Mouse (Mus musculus): Measurements from ENCODE around the gene Inpp4b. TPM values are rescaled to one million over a fixed set of nuclear protein-coding genes. Genes with fewer than 3 reads are reported as not detected.

Gene Inpp4b
- polyA plus RNA-seq, 1 experiment from 2014 or later: 10.1 TPM

GRCm38 (mm10) chr8:81643030-81643429, 300.7 kb downstream of the Inpp4b start:
- Histone ChIP-seq H3K4me1 (ENCODE audit: control insufficient read depth, insufficient read depth, low read length) (no peaks in the 10 kb centered on the region), H3K27ac (ENCODE audit: low read depth, low read length) (no peak overlapping the region), H3K4me3 (ENCODE audit: low read depth, low read length) (no peak overlapping the region), H3K36me3 (ENCODE audit: control insufficient read depth, insufficient read depth, low read length) (no peaks in the 10 kb centered on the region), H3K4me2 (ENCODE audit: low read depth, low read length) (no peak overlapping the region), H3K9ac (replicated peaks; ENCODE audit: low read depth, low read length) (no peak overlapping the region), H3K27me3 (ENCODE audit: control insufficient read depth, insufficient read depth, low read length) (no peaks in the 10 kb centered on the region), H3K9me3 (ENCODE audit: control insufficient read depth, low read length) (no peaks in the 10 kb centered on the region)
- ATAC-seq (ENCODE audit: low read depth): no peak
- 92% methylated on average over 4 of the region's 4 CpGs for WGBS

GRCm38 (mm10) chr8:81692167-81692566, 349.8 kb downstream of the Inpp4b start:
- H3K27me3 ChIP-seq (ENCODE audit: control insufficient read depth, insufficient read depth, low read length): no peaks in the 10 kb centered on the region
- no peak overlapping the region for H3K9ac ChIP-seq (replicated peaks; ENCODE audit: low read depth, low read length)
- H3K4me3 ChIP-seq (ENCODE audit: low read depth, low read length): no peak overlapping the region
- no peaks in the 10 kb centered on the region for H3K4me1 ChIP-seq (ENCODE audit: control insufficient read depth, insufficient read depth, low read length)
- no peak overlapping the region for H3K4me2 ChIP-seq (ENCODE audit: low read depth, low read length)
- no peak for ATAC-seq (ENCODE audit: low read depth)
- no peaks in the 10 kb centered on the region for H3K9me3 ChIP-seq (ENCODE audit: control insufficient read depth, low read length)
- H3K27ac ChIP-seq (ENCODE audit: low read depth, low read length): no peak overlapping the region
- H3K36me3 ChIP-seq (ENCODE audit: control insufficient read depth, insufficient read depth, low read length): no peaks in the 10 kb centered on the region

- no peak overlapping the region for H3K27ac ChIP-seq (ENCODE audit: low read depth, low read length)
- H3K9ac ChIP-seq (replicated peaks; ENCODE audit: low read depth, low read length): no peak overlapping the region
- no peaks in the 10 kb centered on the region for H3K36me3 ChIP-seq (ENCODE audit: control insufficient read depth, insufficient read depth, low read length)
- 37% methylated on average over 2 of the region's 2 CpGs for WGBS
- no peaks in the 10 kb centered on the region for H3K9me3 ChIP-seq (ENCODE audit: control insufficient read depth, low read length)
- no peaks in the 10 kb centered on the region for H3K4me1 ChIP-seq (ENCODE audit: control insufficient read depth, insufficient read depth, low read length)
- H3K4me2 ChIP-seq (ENCODE audit: low read depth, low read length): no peak overlapping the region
- H3K4me3 ChIP-seq (ENCODE audit: low read depth, low read length): no peak overlapping the region
- no peaks in the 10 kb centered on the region for H3K27me3 ChIP-seq (ENCODE audit: control insufficient read depth, insufficient read depth, low read length)
- ATAC-seq (ENCODE audit: low read depth): no peak
These were observed 352.5 kb downstream of the Inpp4b start for GRCm38 (mm10) chr8:81694893-81695292.

- H3K36me3 ChIP-seq (ENCODE audit: control insufficient read depth, insufficient read depth, low read length): no peaks in the 10 kb centered on the region
- H3K9ac ChIP-seq (replicated peaks; ENCODE audit: low read depth, low read length): no peak overlapping the region
- H3K9me3 ChIP-seq (ENCODE audit: control insufficient read depth, low read length): no peaks in the 10 kb centered on the region
- H3K4me3 ChIP-seq (ENCODE audit: low read depth, low read length): no peak overlapping the region
- H3K4me1 ChIP-seq (ENCODE audit: control insufficient read depth, insufficient read depth, low read length): no peaks in the 10 kb centered on the region
- WGBS: 89% methylated on average over 1 of the region's 1 CpGs
- no peak overlapping the region for H3K27ac ChIP-seq (ENCODE audit: low read depth, low read length)
- no peak overlapping the region for H3K4me2 ChIP-seq (ENCODE audit: low read depth, low read length)
- H3K27me3 ChIP-seq (ENCODE audit: control insufficient read depth, insufficient read depth, low read length): no peaks in the 10 kb centered on the region
- ATAC-seq (ENCODE audit: low read depth): no peak
These were observed 359.7 kb downstream of the Inpp4b start for GRCm38 (mm10) chr8:81702038-81702437.

- Histone ChIP-seq H3K4me2 (ENCODE audit: low read depth, low read length) (no peak overlapping the region), H3K9me3 (ENCODE audit: control insufficient read depth, low read length) (no peaks in the 10 kb centered on the region), H3K36me3 (ENCODE audit: control insufficient read depth, insufficient read depth, low read length) (no peaks in the 10 kb centered on the region), H3K27ac (ENCODE audit: low read depth, low read length) (no peak overlapping the region), H3K27me3 (ENCODE audit: control insufficient read depth, insufficient read depth, low read length) (no peaks in the 10 kb centered on the region), H3K4me3 (ENCODE audit: low read depth, low read length) (no peak overlapping the region), H3K9ac (replicated peaks; ENCODE audit: low read depth, low read length) (no peak overlapping the region), H3K4me1 (ENCODE audit: control insufficient read depth, insufficient read depth, low read length) (no peaks in the 10 kb centered on the region)
- ATAC-seq (ENCODE audit: low read depth): no peak
- WGBS: 84% methylated on average over 3 of the region's 3 CpGs
These were observed 361.4 kb downstream of the Inpp4b start for GRCm38 (mm10) chr8:81703571-81704365.

- Histone ChIP-seq H3K27me3 (ENCODE audit: control insufficient read depth, insufficient read depth, low read length) (no peaks in the 10 kb centered on the region), H3K4me1 (ENCODE audit: control insufficient read depth, insufficient read depth, low read length) (no peaks in the 10 kb centered on the region), H3K9me3 (ENCODE audit: control insufficient read depth, low read length) (no peaks in the 10 kb centered on the region), H3K9ac (replicated peaks; ENCODE audit: low read depth, low read length) (no peak overlapping the region), H3K36me3 (ENCODE audit: control insufficient read depth, insufficient read depth, low read length) (no peaks in the 10 kb centered on the region), H3K27ac (ENCODE audit: low read depth, low read length) (no peak overlapping the region), H3K4me3 (ENCODE audit: low read depth, low read length) (no peak overlapping the region), H3K4me2 (ENCODE audit: low read depth, low read length) (no peak overlapping the region)
- WGBS: 79% methylated on average over 1 of the region's 1 CpGs
- no peak for ATAC-seq (ENCODE audit: low read depth)
These were observed 365.1 kb downstream of the Inpp4b start for GRCm38 (mm10) chr8:81707436-81707835.

- no peak overlapping the region for H3K9ac ChIP-seq (replicated peaks; ENCODE audit: low read depth, low read length)
- no peaks in the 10 kb centered on the region for H3K4me1 ChIP-seq (ENCODE audit: control insufficient read depth, insufficient read depth, low read length)
- H3K4me3 ChIP-seq (ENCODE audit: low read depth, low read length): no peak overlapping the region
- H3K9me3 ChIP-seq (ENCODE audit: control insufficient read depth, low read length): no peaks in the 10 kb centered on the region
- no peaks in the 10 kb centered on the region for H3K36me3 ChIP-seq (ENCODE audit: control insufficient read depth, insufficient read depth, low read length)
- H3K27me3 ChIP-seq (ENCODE audit: control insufficient read depth, insufficient read depth, low read length): no peaks in the 10 kb centered on the region
- ATAC-seq (ENCODE audit: low read depth): no peak
- H3K27ac ChIP-seq (ENCODE audit: low read depth, low read length): no peak overlapping the region
- H3K4me2 ChIP-seq (ENCODE audit: low read depth, low read length): no peak overlapping the region
These were observed 389.0 kb downstream of the Inpp4b start for GRCm38 (mm10) chr8:81731332-81731731.

GRCm38 (mm10) chr8:81735655-81736054, 393.3 kb downstream of the Inpp4b start:
- Histone ChIP-seq H3K9me3 (ENCODE audit: control insufficient read depth, low read length) (no peaks in the 10 kb centered on the region), H3K4me2 (ENCODE audit: low read depth, low read length) (no peak overlapping the region), H3K27me3 (ENCODE audit: control insufficient read depth, insufficient read depth, low read length) (no peaks in the 10 kb centered on the region), H3K9ac (replicated peaks; ENCODE audit: low read depth, low read length) (no peak overlapping the region), H3K36me3 (ENCODE audit: control insufficient read depth, insufficient read depth, low read length) (no peaks in the 10 kb centered on the region), H3K4me3 (ENCODE audit: low read depth, low read length) (no peak overlapping the region), H3K4me1 (ENCODE audit: control insufficient read depth, insufficient read depth, low read length) (no peaks in the 10 kb centered on the region), H3K27ac (ENCODE audit: low read depth, low read length) (no peak overlapping the region)
- WGBS: 98% methylated on average over 2 of the region's 2 CpGs
- no peak for ATAC-seq (ENCODE audit: low read depth)

GRCm38 (mm10) chr8:81736103-81736502, 393.7 kb downstream of the Inpp4b start:
- Histone ChIP-seq H3K27ac (ENCODE audit: low read depth, low read length) (no peak overlapping the region), H3K4me1 (ENCODE audit: control insufficient read depth, insufficient read depth, low read length) (no peaks in the 10 kb centered on the region), H3K36me3 (ENCODE audit: control insufficient read depth, insufficient read depth, low read length) (no peaks in the 10 kb centered on the region), H3K9ac (replicated peaks; ENCODE audit: low read depth, low read length) (no peak overlapping the region), H3K27me3 (ENCODE audit: control insufficient read depth, insufficient read depth, low read length) (no peaks in the 10 kb centered on the region), H3K9me3 (ENCODE audit: control insufficient read depth, low read length) (no peaks in the 10 kb centered on the region), H3K4me2 (ENCODE audit: low read depth, low read length) (no peak overlapping the region), H3K4me3 (ENCODE audit: low read depth, low read length) (no peak overlapping the region)
- 96% methylated on average over 1 of the region's 1 CpGs for WGBS
- no peak for ATAC-seq (ENCODE audit: low read depth)
